Mouse (Mus musculus) embryonic facial prominence, embryonic 15.5 days (tissue): ENCODE results near the gene Coro1c. TPM values are rescaled to one million over a fixed set of nuclear protein-coding genes. Genes with fewer than 3 reads are reported as not detected.

Experiments
- ATAC-seq: fragments of 200-750 bp; cut with Nextera tagmentation; 2 replicates; pipeline ENCODE4 v1.8.0; 2017; ENCODE audit warnings: low read depth, moderate TSS enrichment; ENCODE audit not compliant: insufficient number of reproducible peaks, low FRiP score, low TSS enrichment
- H3K27ac ChIP-seq: fragments of 300-500 bp; sonication (generic); replicated peaks from 2 replicates; pipeline ENCODE4 v1.5.1; 2015; ENCODE audit warnings: mild to moderate bottlenecking, inconsistent platforms
- H3K27me3 ChIP-seq: fragments of 300-500 bp; sonication (generic); 2 replicates; pipeline ENCODE4 v1.6.1; 2015; ENCODE audit warnings: inconsistent platforms
- H3K36me3 ChIP-seq: fragments of 300-500 bp; sonication (generic); 2 replicates; pipeline ENCODE4 v1.6.1; 2015; ENCODE audit warnings: mild to moderate bottlenecking, inconsistent platforms
- H3K4me1 ChIP-seq: fragments of 300-500 bp; sonication (generic); 2 replicates; pipeline ENCODE4 v1.6.1; 2015; ENCODE audit warnings: inconsistent platforms
- H3K4me2 ChIP-seq: fragments of 300-500 bp; sonication (generic); replicated peaks from 2 replicates; pipeline ENCODE4 v1.6.1; 2015; ENCODE audit warnings: mild to moderate bottlenecking, inconsistent platforms
- H3K4me3 ChIP-seq: fragments of 300-500 bp; sonication (generic); replicated peaks from 2 replicates; pipeline ENCODE4 v1.5.1; 2015; ENCODE audit warnings: mild to moderate bottlenecking, inconsistent platforms
- H3K9ac ChIP-seq: fragments of 300-500 bp; sonication (generic); 2 replicates; pipeline ENCODE4 v1.6.1; 2015; ENCODE audit warnings: inconsistent platforms
- H3K9me3 ChIP-seq: fragments of 300-500 bp; sonication (generic); replicated peaks from 2 replicates; pipeline ENCODE4 v1.6.1; 2016; ENCODE audit warnings: inconsistent platforms
- WGBS: fragments of 180-500 bp; shearing (Covaris S2); methylation state at CpG from one replicate; pipeline ENCODE4 v1.1.7; 2015; 5-methylcytosine and 5-hydroxymethylcytosine counted together
- polyA plus RNA-seq: library from polyadenylated mRNA; unstranded; fragments of >200 nt; fragmentation: Nextera tagmentation; extraction: Ambion mirVana; gene quantifications from 2 replicates; pipeline ENCODE4 v1.2.1, GENCODE M21; 2015

Coro1c gene
- polyA plus RNA-seq, 1 experiment from 2014 or later: 99.0 TPM

- no peak for ATAC-seq
- Histone ChIP-seq H3K27me3 (no peaks in the 10 kb centered on the region), H3K4me1 (peaks cover 42% of the 10 kb centered on the region), H3K36me3 (peaks cover 25% of the 10 kb centered on the region), H3K4me3 (no peak overlapping the region), H3K4me2 (no peak overlapping the region), H3K9me3 (no peaks in the 10 kb centered on the region), H3K27ac (no peak overlapping the region), H3K9ac (no peak overlapping the region)
- 39% methylated on average over 14 of the region's 14 CpGs for WGBS
These were observed 54.1 kb downstream of the Coro1c start for GRCm38 (mm10) chr5:113854494-113854893.

GRCm38 (mm10) chr5:113853541-113853940 is 55.0 kb downstream of the Coro1c start:
- Histone ChIP-seq H3K36me3 (peaks cover 30% of the 10 kb centered on the region), H3K9me3 (no peaks in the 10 kb centered on the region), H3K27ac (no peak overlapping the region), H3K4me3 (no peak overlapping the region), H3K27me3 (no peaks in the 10 kb centered on the region), H3K9ac (no peak overlapping the region), H3K4me1 (peaks cover 33% of the 10 kb centered on the region), H3K4me2 (no peak overlapping the region)
- ATAC-seq: peak; percentile 37; the same call in 1 of the 2 replicates
- WGBS: 80% methylated on average over 10 of the region's 10 CpGs

- 83% methylated on average over 7 of the region's 7 CpGs for WGBS
- H3K27ac ChIP-seq: no peak overlapping the region
- no peak overlapping the region for H3K4me3 ChIP-seq
- H3K4me1 ChIP-seq: peaks cover 24% of the 10 kb centered on the region
- peaks cover 39% of the 10 kb centered on the region for H3K36me3 ChIP-seq
- no peaks in the 10 kb centered on the region for H3K27me3 ChIP-seq
- H3K9me3 ChIP-seq: no peaks in the 10 kb centered on the region
- H3K4me2 ChIP-seq: no peak overlapping the region
- no peak overlapping the region for H3K9ac ChIP-seq
- no peak for ATAC-seq
These were observed 56.1 kb downstream of the Coro1c start for GRCm38 (mm10) chr5:113852463-113852862.

- ATAC-seq: no peak
- Histone ChIP-seq H3K27ac (no peak overlapping the region), H3K9me3 (no peaks in the 10 kb centered on the region), H3K9ac (no peak overlapping the region), H3K4me3 (no peak overlapping the region), H3K4me1 (peaks cover 8% of the 10 kb centered on the region; the same call in 1 of the 2 replicates), H3K4me2 (no peak overlapping the region), H3K36me3 (peaks cover 55% of the 10 kb centered on the region), H3K27me3 (no peaks in the 10 kb centered on the region)
- 88% methylated on average over 8 of the region's 8 CpGs for WGBS
These were observed 57.8 kb downstream of the Coro1c start for GRCm38 (mm10) chr5:113850680-113851230.

GRCm38 (mm10) chr5:113847636-113848035 is 60.9 kb downstream of the Coro1c start:
- H3K27ac ChIP-seq: no peak overlapping the region
- no peak overlapping the region for H3K9ac ChIP-seq
- WGBS: 88% methylated on average over 9 of the region's 9 CpGs
- H3K4me3 ChIP-seq: no peak overlapping the region
- peaks cover 7% of the 10 kb centered on the region; the same call in 1 of the 2 replicates for H3K4me1 ChIP-seq
- no peaks in the 10 kb centered on the region for H3K9me3 ChIP-seq
- no peak overlapping the region for H3K4me2 ChIP-seq
- no peak for ATAC-seq
- H3K36me3 ChIP-seq: peaks cover 82% of the 10 kb centered on the region
- no peaks in the 10 kb centered on the region for H3K27me3 ChIP-seq

GRCm38 (mm10) chr5:113846656-113847055 is 61.9 kb downstream of the Coro1c start:
- H3K4me3 ChIP-seq: no peak overlapping the region
- peaks cover 86% of the 10 kb centered on the region for H3K36me3 ChIP-seq
- no peaks in the 10 kb centered on the region for H3K27me3 ChIP-seq
- H3K4me2 ChIP-seq: no peak overlapping the region
- H3K9me3 ChIP-seq: no peaks in the 10 kb centered on the region
- no peak overlapping the region for H3K27ac ChIP-seq
- H3K9ac ChIP-seq: no peak overlapping the region
- H3K4me1 ChIP-seq: peaks cover 7% of the 10 kb centered on the region; the same call in 1 of the 2 replicates
- 88% methylated on average over 8 of the region's 8 CpGs for WGBS
- no peak for ATAC-seq

GRCm38 (mm10) chr5:113845627-113846026 is 62.9 kb downstream of the Coro1c start:
- Histone ChIP-seq H3K4me3 (no peak overlapping the region), H3K27me3 (no peaks in the 10 kb centered on the region), H3K36me3 (peaks cover 82% of the 10 kb centered on the region), H3K4me2 (no peak overlapping the region), H3K4me1 (peaks cover 7% of the 10 kb centered on the region; the same call in 1 of the 2 replicates), H3K9me3 (no peaks in the 10 kb centered on the region), H3K27ac (no peak overlapping the region), H3K9ac (no peak overlapping the region)
- 79% methylated on average over 8 of the region's 8 CpGs for WGBS
- ATAC-seq: no peak

GRCm38 (mm10) chr5:113844721-113845120 is 63.8 kb downstream of the Coro1c start:
- H3K4me3 ChIP-seq: no peak overlapping the region
- no peaks in the 10 kb centered on the region for H3K27me3 ChIP-seq
- H3K36me3 ChIP-seq: peaks cover 73% of the 10 kb centered on the region
- H3K27ac ChIP-seq: peak overlapping the region; percentile 73
- ATAC-seq: 0 out of 2 replicates have a peak, but pooled peaks have one; percentile 51
- no peak overlapping the region for H3K9ac ChIP-seq
- peaks cover 7% of the 10 kb centered on the region; the same call in 1 of the 2 replicates for H3K4me1 ChIP-seq
- 44% methylated on average over 7 of the region's 7 CpGs for WGBS
- H3K9me3 ChIP-seq: no peaks in the 10 kb centered on the region
- peak overlapping the region; percentile 27 for H3K4me2 ChIP-seq

- 47% methylated on average over 15 of the region's 15 CpGs for WGBS
- Histone ChIP-seq H3K4me3 (no peak overlapping the region), H3K27me3 (no peaks in the 10 kb centered on the region), H3K27ac (peak overlapping the region; percentile 73), H3K4me1 (peaks cover 7% of the 10 kb centered on the region; the same call in 1 of the 2 replicates), H3K9ac (no peak overlapping the region), H3K36me3 (peaks cover 67% of the 10 kb centered on the region), H3K9me3 (no peaks in the 10 kb centered on the region), H3K4me2 (peak overlapping the region; percentile 27)
- ATAC-seq: no peak
These were observed 64.5 kb downstream of the Coro1c start for GRCm38 (mm10) chr5:113844106-113844505.

GRCm38 (mm10) chr5:113842906-113843305 is 65.7 kb downstream of the Coro1c start:
- Histone ChIP-seq H3K36me3 (peaks cover 61% of the 10 kb centered on the region), H3K4me1 (peaks cover 7% of the 10 kb centered on the region; the same call in 1 of the 2 replicates), H3K9me3 (no peaks in the 10 kb centered on the region), H3K4me2 (no peak overlapping the region), H3K27ac (no peak overlapping the region), H3K4me3 (no peak overlapping the region), H3K9ac (no peak overlapping the region), H3K27me3 (no peaks in the 10 kb centered on the region)
- WGBS: 84% methylated on average over 9 of the region's 9 CpGs
- no peak for ATAC-seq

- WGBS: 90% methylated on average over 9 of the region's 9 CpGs
- H3K27ac ChIP-seq: no peak overlapping the region
- H3K9me3 ChIP-seq: no peaks in the 10 kb centered on the region
- no peak overlapping the region for H3K4me3 ChIP-seq
- peaks cover 7% of the 10 kb centered on the region; the same call in 1 of the 2 replicates for H3K4me1 ChIP-seq
- no peak overlapping the region for H3K9ac ChIP-seq
- no peak overlapping the region for H3K4me2 ChIP-seq
- H3K36me3 ChIP-seq: peaks cover 55% of the 10 kb centered on the region
- no peak for ATAC-seq
- H3K27me3 ChIP-seq: no peaks in the 10 kb centered on the region
These were observed 66.3 kb downstream of the Coro1c start for GRCm38 (mm10) chr5:113842244-113842643.
